Mouse (Mus musculus) cerebral cortex, adult 2 months (tissue): ENCODE results near the gene Slc35c1.

Experiments used
- WGBS: fragments of 180-500 bp; shearing (Covaris S2); methylation state at CpG from one replicate; pipeline ENCODE4 v1.1.7; 2018; 5-methylcytosine and 5-hydroxymethylcytosine counted together

Slc35c1 gene

GRCm38 (mm10) chr2:92475711-92476110 lies 15.4 kb upstream of the Slc35c1 start:
- 69% methylated on average over 2 of the region's 2 CpGs for WGBS

GRCm38 (mm10) chr2:92474920-92475319 lies 14.6 kb upstream of the Slc35c1 start:
- 82% methylated on average over 3 of the region's 3 CpGs for WGBS

GRCm38 (mm10) chr2:92471886-92472670 lies 11.7 kb upstream of the Slc35c1 start:
- WGBS: 89% methylated on average over 12 of the region's 12 CpGs

- WGBS: 75% methylated on average over 3 of the region's 3 CpGs
Measured at GRCm38 (mm10) chr2:92464690-92465089, 4.4 kb upstream of the Slc35c1 start.

GRCm38 (mm10) chr2:92461215-92461614 lies 877 bp upstream of the Slc35c1 start:
- WGBS: 96% methylated on average over 1 of the region's 1 CpGs

- under 1% methylated on average over 55 of the region's 55 CpGs for WGBS
Measured at GRCm38 (mm10) chr2:92459141-92459920, 1.0 kb downstream of the Slc35c1 start.

- 64% methylated on average over 13 of the region's 13 CpGs for WGBS
Measured at GRCm38 (mm10) chr2:92458481-92458880, 1.9 kb downstream of the Slc35c1 start.

- WGBS: 57% methylated on average over 8 of the region's 8 CpGs
Measured at GRCm38 (mm10) chr2:92456970-92457530, 3.3 kb downstream of the Slc35c1 start.

GRCm38 (mm10) chr2:92455704-92456103 lies 4.6 kb downstream of the Slc35c1 start:
- WGBS: 33% methylated on average over 3 of the region's 3 CpGs

- 94% methylated on average over 11 of the region's 11 CpGs for WGBS
Measured at GRCm38 (mm10) chr2:92454166-92454565, 6.2 kb downstream of the Slc35c1 start.

- 98% methylated on average over 3 of the region's 3 CpGs for WGBS
Measured at GRCm38 (mm10) chr2:92451126-92451525, 9.2 kb downstream of the Slc35c1 start.

- WGBS: 70% methylated on average over 7 of the region's 7 CpGs
Measured at GRCm38 (mm10) chr2:92447121-92447740, 13.1 kb downstream of the Slc35c1 start.

GRCm38 (mm10) chr2:92446656-92447055 lies 13.7 kb downstream of the Slc35c1 start:
- WGBS: 48% methylated on average over 8 of the region's 8 CpGs

GRCm38 (mm10) chr2:92445890-92446289 lies 14.4 kb downstream of the Slc35c1 start:
- 48% methylated on average over 9 of the region's 9 CpGs for WGBS

- 51% methylated on average over 4 of the region's 4 CpGs for WGBS
Measured at GRCm38 (mm10) chr2:92444376-92444775, 16.0 kb downstream of the Slc35c1 start.

GRCm38 (mm10) chr2:92443313-92443712 lies 17.0 kb downstream of the Slc35c1 start:
- WGBS: 85% methylated on average over 4 of the region's 4 CpGs

GRCm38 (mm10) chr2:92442419-92443001 lies 17.8 kb downstream of the Slc35c1 start:
- 41% methylated on average over 12 of the region's 12 CpGs for WGBS

GRCm38 (mm10) chr2:92440432-92440831 lies 19.9 kb downstream of the Slc35c1 start:
- 77% methylated on average over 6 of the region's 6 CpGs for WGBS

- WGBS: 44% methylated on average over 3 of the region's 3 CpGs
Measured at GRCm38 (mm10) chr2:92438567-92438966, 21.8 kb downstream of the Slc35c1 start.

- 1% methylated on average over 5 of the region's 5 CpGs for WGBS
Measured at GRCm38 (mm10) chr2:92437875-92438274, 22.5 kb downstream of the Slc35c1 start.

GRCm38 (mm10) chr2:92437366-92437765 lies 23.0 kb downstream of the Slc35c1 start:
- WGBS: 62% methylated on average over 4 of the region's 4 CpGs

- WGBS: 26% methylated on average over 6 of the region's 6 CpGs
Measured at GRCm38 (mm10) chr2:92435023-92435422, 25.3 kb downstream of the Slc35c1 start.
